Mouse (Mus musculus): Measurements from ENCODE around the gene Ccer2.

The Ccer2 gene

GRCm38 (mm10) chr7:28790066-28790806 is 34.3 kb downstream of the Ccer2 start:
- DNase-seq (ENCODE audit: low spot score): no peak

- DNase-seq (ENCODE audit: low spot score): no peak
Observed at GRCm38 (mm10) chr7:28791706-28792105, 35.7 kb downstream of the Ccer2 start.

GRCm38 (mm10) chr7:28792391-28793185 is 36.6 kb downstream of the Ccer2 start:
- DNase-seq (ENCODE audit: low spot score): no peak

- no peak for DNase-seq (ENCODE audit: low spot score)
Observed at GRCm38 (mm10) chr7:28793834-28794233, 37.9 kb downstream of the Ccer2 start.

- DNase-seq (ENCODE audit: low spot score): no peak
Observed at GRCm38 (mm10) chr7:28794496-28794895, 38.5 kb downstream of the Ccer2 start.

GRCm38 (mm10) chr7:28795832-28796231 is 39.9 kb downstream of the Ccer2 start:
- DNase-seq (ENCODE audit: low spot score): no peak

GRCm38 (mm10) chr7:28796562-28796975 is 40.6 kb downstream of the Ccer2 start:
- peak; percentile 85 for DNase-seq (ENCODE audit: low spot score)

GRCm38 (mm10) chr7:28799994-28800393 is 44.0 kb downstream of the Ccer2 start:
- DNase-seq (ENCODE audit: low spot score): no peak

- DNase-seq (ENCODE audit: low spot score): no peak
Observed at GRCm38 (mm10) chr7:28801451-28801850, 45.5 kb downstream of the Ccer2 start.

GRCm38 (mm10) chr7:28801901-28802670 is 46.1 kb downstream of the Ccer2 start:
- peak; percentile 42 for DNase-seq (ENCODE audit: low spot score)

- DNase-seq (ENCODE audit: low spot score): no peak
Observed at GRCm38 (mm10) chr7:28802846-28803588, 47.0 kb downstream of the Ccer2 start.

- DNase-seq (ENCODE audit: low spot score): no peak
Observed at GRCm38 (mm10) chr7:28803756-28804155, 47.8 kb downstream of the Ccer2 start.

- no peak for DNase-seq (ENCODE audit: low spot score)
Observed at GRCm38 (mm10) chr7:28806869-28807268, 50.9 kb downstream of the Ccer2 start.

- DNase-seq (ENCODE audit: low spot score): peak; percentile 48
Observed at GRCm38 (mm10) chr7:28807641-28808220, 51.8 kb downstream of the Ccer2 start.

GRCm38 (mm10) chr7:28808221-28808941 is 52.4 kb downstream of the Ccer2 start, which contains the start of gene Hnrnpl:
Gene Hnrnpl (plus strand): TSS chr7:28808541.
- no peak for DNase-seq (ENCODE audit: low spot score)

Data from ovary, postnatal 36 days (tissue).